Mouse (Mus musculus) forebrain, postnatal 0 days (tissue): ENCODE measurements at regions not wholly inside any gene's neighbourhood (a gene's known extent, or its start where the extent isn't known, plus 50 kb on each side); places are given as distances from the start of the nearest gene placed in this dataset.

Experiments used
- ATAC-seq: fragments of 200-750 bp; cut with Nextera tagmentation; 2 replicates; pipeline ENCODE4 v1.8.0; 2017; ENCODE audit warnings: mild to moderate bottlenecking, moderate library complexity
- DNase-seq: peaks from one replicate; pipeline ENCODE4 v3.0.0-alpha.2; 2015
- H3K27ac ChIP-seq: fragments of 300-500 bp; sonication (generic); 2 replicates; pipeline ENCODE4 v1.5.1; 2014; ENCODE audit warnings: low read depth, mild to moderate bottlenecking, antibody characterized with exemption, low read length, moderate library complexity, mixed read lengths
- H3K27me3 ChIP-seq: fragments of 300-500 bp; sonication (generic); 2 replicates; pipeline ENCODE4 v1.6.1; 2014; ENCODE audit warnings: mild to moderate bottlenecking, low read length, mixed read lengths; ENCODE audit not compliant: insufficient read depth
- H3K36me3 ChIP-seq: fragments of 300-500 bp; sonication (generic); 2 replicates; pipeline ENCODE4 v1.6.1; 2014; ENCODE audit warnings: mild to moderate bottlenecking, moderate library complexity; ENCODE audit not compliant: insufficient read depth
- H3K4me1 ChIP-seq: fragments of 300-500 bp; sonication (generic); 2 replicates; pipeline ENCODE4 v1.6.1; 2014; ENCODE audit warnings: antibody characterized with exemption; ENCODE audit not compliant: insufficient read depth
- H3K4me2 ChIP-seq: fragments of 300-500 bp; sonication (generic); 2 replicates; pipeline ENCODE4 v1.6.1; 2014; ENCODE audit warnings: low read depth, mild to moderate bottlenecking, moderate library complexity
- H3K4me3 ChIP-seq: fragments of 300-500 bp; sonication (generic); 2 replicates; pipeline ENCODE4 v1.5.1; 2014; ENCODE audit warnings: low read depth, low read length, mixed read lengths
- H3K9ac ChIP-seq: fragments of 300-500 bp; sonication (generic); 2 replicates; pipeline ENCODE4 v1.6.1; 2014; ENCODE audit warnings: mild to moderate bottlenecking
- H3K9me3 ChIP-seq: fragments of 300-500 bp; sonication (generic); 2 replicates; pipeline ENCODE4 v1.6.1; 2016; ENCODE audit warnings: low read length
- CTCF ChIP-seq: sonication (generic); IDR thresholded peaks from 2 replicates; pipeline ENCODE4 v1.5.1; 2016; ENCODE audit warnings: antibody characterized with exemption, control low read depth, low read depth
- WGBS: fragments of 180-500 bp; shearing (Covaris S2); extraction: QIAGEN DNeasy Blood & Tissue Kit; methylation state at CpG from one replicate; pipeline ENCODE4 v1.1.7; 2014; 5-methylcytosine and 5-hydroxymethylcytosine counted together

DNA sequence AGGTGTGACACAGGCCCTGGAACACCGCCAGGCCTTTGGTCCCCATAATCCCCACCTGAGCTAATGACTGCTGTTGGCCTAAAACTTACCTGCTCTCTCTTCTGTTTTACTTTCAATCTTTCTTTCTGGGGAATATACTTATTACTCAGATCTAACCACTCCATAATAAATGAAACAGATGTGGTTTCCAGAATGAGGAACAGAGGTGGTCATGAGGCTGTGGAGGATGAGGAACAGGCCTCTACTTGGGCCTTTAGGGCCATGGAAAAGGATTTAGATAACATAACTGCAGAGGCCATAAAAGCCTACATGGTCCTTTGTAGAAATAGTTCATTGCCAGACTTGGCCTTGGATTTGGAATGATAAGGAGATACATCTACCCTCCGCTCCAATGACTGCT lies 74.1 kb downstream of the B3gnt5 start:
- TF ChIP-seq CTCF = no peak
- DNase-seq (no peak), ATAC-seq (no peak)
- no peaks in the 10 kb centered on the region for H3K36me3 ChIP-seq
- H3K4me2 ChIP-seq = no peak overlapping the region
- no peaks in the 10 kb centered on the region for H3K9me3 ChIP-seq
- no peaks in the 10 kb centered on the region for H3K27me3 ChIP-seq
- H3K4me3 ChIP-seq = no peak overlapping the region
- no peaks in the 10 kb centered on the region for H3K4me1 ChIP-seq
- no peak overlapping the region for H3K9ac ChIP-seq
- WGBS = 95% methylated on average over 2 of the region's 2 CpGs
- no peak overlapping the region for H3K27ac ChIP-seq

DNA sequence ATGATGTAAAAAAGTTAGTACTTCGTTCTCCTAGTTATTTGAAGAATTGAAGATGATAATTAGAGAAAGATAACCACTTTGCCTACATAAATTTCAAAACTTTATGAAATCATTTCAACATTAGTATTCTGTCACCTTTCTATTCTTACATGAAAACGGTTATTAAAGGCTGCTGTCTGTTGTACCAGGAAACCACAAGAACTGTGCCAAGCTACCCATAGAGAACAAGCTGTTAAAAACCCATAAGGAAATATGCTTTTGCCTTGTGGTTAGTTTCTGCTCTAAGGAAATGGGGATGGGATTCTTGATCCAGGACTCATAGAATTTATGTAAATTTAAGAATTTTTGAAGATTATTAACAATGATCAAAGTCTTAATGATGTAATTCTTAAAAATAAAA lies 74.7 kb downstream of the B3gnt5 start:
- no peak for DNase-seq
- 83% methylated on average over 2 of the region's 2 CpGs for WGBS

DNA sequence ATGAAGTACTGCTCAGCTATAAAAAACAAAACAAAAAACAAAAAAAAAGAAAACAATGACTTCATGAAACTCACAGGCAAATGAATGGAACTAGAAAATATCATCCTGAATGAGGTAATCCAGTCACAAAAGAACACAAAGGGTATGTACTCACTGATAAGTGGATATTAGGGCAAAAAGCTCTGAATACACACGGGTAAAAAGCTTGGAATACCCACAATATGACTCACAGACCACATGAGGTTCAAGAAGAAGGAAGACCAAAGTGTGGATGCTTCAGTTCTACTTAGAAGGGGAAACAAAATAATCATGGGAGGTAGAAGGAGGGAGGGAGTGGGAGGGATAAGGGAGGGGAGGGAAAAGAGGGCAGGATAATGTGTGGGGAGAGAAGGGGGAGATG lies 79.8 kb downstream of the B3gnt5 start:
- ATAC-seq (no peak), DNase-seq (no peak)
- no peaks in the 10 kb centered on the region for H3K4me1 ChIP-seq
- H3K36me3 ChIP-seq = no peaks in the 10 kb centered on the region
- no peak for TF ChIP-seq CTCF
- H3K4me2 ChIP-seq = no peak overlapping the region
- H3K9me3 ChIP-seq = no peaks in the 10 kb centered on the region
- no peak overlapping the region for H3K27ac ChIP-seq
- WGBS = 23% methylated on average over 1 of the region's 1 CpGs
- H3K9ac ChIP-seq = no peak overlapping the region
- H3K4me3 ChIP-seq = no peak overlapping the region
- no peaks in the 10 kb centered on the region for H3K27me3 ChIP-seq

More for the DNA sequence above, 74.7 kb downstream of the B3gnt5 start:
- Histone ChIP-seq H3K9ac (no peak overlapping the region), H3K4me3 (no peak overlapping the region), H3K4me2 (no peak overlapping the region), H3K27ac (no peak overlapping the region), H3K9me3 (no peaks in the 10 kb centered on the region), H3K27me3 (no peaks in the 10 kb centered on the region), H3K36me3 (no peaks in the 10 kb centered on the region), H3K4me1 (no peaks in the 10 kb centered on the region)
- TF ChIP-seq CTCF = no peak
- ATAC-seq = no peak

DNA sequence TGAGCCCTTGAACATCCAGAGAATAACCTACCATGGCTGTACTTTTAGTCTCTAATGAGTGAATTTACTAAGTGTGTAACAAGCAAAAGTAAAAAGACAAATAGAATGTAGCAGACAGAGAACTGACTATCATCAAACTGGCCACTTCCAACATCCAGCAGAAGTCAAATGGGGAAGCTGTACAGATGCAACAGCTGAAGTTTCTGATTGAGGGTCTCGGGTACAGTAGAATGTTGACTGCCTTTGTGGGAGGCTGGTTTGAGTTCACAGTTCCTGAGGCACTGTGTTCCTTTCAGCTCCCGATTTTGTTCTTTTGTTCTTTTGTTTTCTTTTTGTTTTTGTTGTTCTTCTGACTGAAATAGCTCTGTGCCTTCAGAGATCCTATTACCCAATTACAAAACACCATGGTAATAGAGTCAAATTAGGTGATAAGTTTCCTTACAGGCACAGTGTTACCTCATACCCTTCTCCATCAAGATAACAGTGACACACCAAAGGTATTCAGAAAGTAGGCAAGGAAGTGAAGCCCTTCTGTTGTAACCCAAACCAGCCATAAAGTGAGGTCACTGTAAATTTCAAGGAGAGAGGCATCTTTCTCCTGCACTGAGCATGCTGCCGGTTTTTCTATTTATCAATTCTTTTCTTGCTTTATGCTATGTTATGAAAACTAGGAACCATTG lies 82.5 kb downstream of the B3gnt5 start:
- no peak for ATAC-seq
- no peaks in the 10 kb centered on the region for H3K9me3 ChIP-seq
- no peak for DNase-seq
- H3K4me1 ChIP-seq = no peaks in the 10 kb centered on the region
- H3K4me2 ChIP-seq = no peak overlapping the region
- WGBS = 40% methylated on average over 3 of the region's 3 CpGs
- H3K4me3 ChIP-seq = no peak overlapping the region
- no peak for TF ChIP-seq CTCF
- no peaks in the 10 kb centered on the region for H3K36me3 ChIP-seq
- H3K9ac ChIP-seq = no peak overlapping the region
- no peak overlapping the region for H3K27ac ChIP-seq
- H3K27me3 ChIP-seq = no peaks in the 10 kb centered on the region

DNA sequence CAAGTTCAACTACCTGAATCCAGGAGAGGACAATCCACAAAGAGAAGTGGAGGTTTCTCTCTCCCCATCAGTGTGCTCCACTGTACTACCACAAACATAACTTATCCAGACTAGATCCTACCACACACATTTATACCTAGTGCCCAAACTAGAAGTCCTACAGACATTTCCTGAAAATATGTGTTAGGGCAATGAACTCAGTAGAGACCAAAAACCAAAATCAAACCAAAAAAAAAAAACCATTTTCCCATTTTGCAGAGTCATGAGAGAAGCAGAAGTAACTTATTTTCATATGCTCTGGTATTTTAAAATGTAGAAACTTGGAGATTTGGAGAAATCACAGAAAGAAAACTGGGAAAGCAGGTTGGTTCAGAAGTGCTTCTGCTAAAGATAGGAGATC lies 83.7 kb downstream of the B3gnt5 start:
- H3K9ac ChIP-seq = no peak overlapping the region
- DNase-seq (no peak), ATAC-seq (no peak)
- H3K4me1 ChIP-seq = no peaks in the 10 kb centered on the region
- H3K9me3 ChIP-seq = no peaks in the 10 kb centered on the region
- H3K4me3 ChIP-seq = no peak overlapping the region
- no peak overlapping the region for H3K4me2 ChIP-seq
- no peaks in the 10 kb centered on the region for H3K27me3 ChIP-seq
- H3K36me3 ChIP-seq = no peaks in the 10 kb centered on the region
- H3K27ac ChIP-seq = no peak overlapping the region
- TF ChIP-seq CTCF = no peak

DNA sequence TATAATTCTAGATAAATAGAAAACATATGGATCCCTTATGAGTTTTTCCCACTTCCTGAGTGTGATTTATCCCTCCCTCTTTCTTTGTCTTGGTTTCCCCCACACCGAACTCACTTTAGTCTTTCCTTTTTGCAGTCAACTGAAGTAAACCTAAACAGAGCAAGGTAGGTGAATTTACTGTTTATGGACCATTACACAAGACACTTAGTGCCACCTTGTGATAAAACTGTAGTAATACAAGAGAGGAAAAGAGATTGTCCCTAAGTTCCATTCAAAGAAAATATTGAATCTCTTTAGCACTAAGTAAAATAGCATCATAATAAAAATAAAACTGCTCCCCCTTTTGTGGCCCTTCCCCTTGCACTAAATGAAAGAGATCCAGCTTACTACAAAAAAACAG lies 88.4 kb downstream of the B3gnt5 start:
- no peaks in the 10 kb centered on the region for H3K4me1 ChIP-seq
- peak; percentile 69 for TF ChIP-seq CTCF
- no peak overlapping the region for H3K27ac ChIP-seq
- H3K9ac ChIP-seq = no peak overlapping the region
- no peak overlapping the region for H3K4me2 ChIP-seq
- no peaks in the 10 kb centered on the region for H3K36me3 ChIP-seq
- H3K9me3 ChIP-seq = no peaks in the 10 kb centered on the region
- no peak overlapping the region for H3K4me3 ChIP-seq
- H3K27me3 ChIP-seq = no peaks in the 10 kb centered on the region
- ATAC-seq (no peak; the same call in 1 of the 2 replicates), DNase-seq (peak; percentile 24)
- WGBS = 36% methylated on average over 1 of the region's 1 CpGs

DNA sequence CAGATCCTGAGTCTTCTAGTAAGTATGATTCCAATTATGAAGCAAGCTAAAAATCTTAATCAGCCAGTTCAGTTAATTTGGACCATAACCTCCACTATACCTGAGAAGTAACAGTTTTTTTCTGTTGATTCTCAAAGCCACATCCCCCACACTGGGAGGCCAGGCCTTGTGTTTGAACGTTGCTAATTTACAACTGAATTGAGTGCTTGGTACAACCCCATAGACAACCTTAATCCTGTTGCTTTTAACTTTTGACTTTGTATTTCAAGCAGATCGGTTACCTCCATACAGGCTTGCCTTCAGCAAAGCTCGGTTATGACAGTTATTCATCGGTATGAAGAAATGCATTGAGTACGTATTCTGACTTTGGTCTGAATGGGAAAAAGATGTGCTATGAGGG lies 105.3 kb downstream of the B3gnt5 start:
- Histone ChIP-seq H3K27me3 (no peaks in the 10 kb centered on the region), H3K27ac (no peak overlapping the region), H3K9ac (no peak overlapping the region), H3K4me1 (no peaks in the 10 kb centered on the region), H3K36me3 (no peaks in the 10 kb centered on the region), H3K4me3 (no peak overlapping the region), H3K4me2 (no peak overlapping the region), H3K9me3 (no peaks in the 10 kb centered on the region)
- no peak for TF ChIP-seq CTCF
- no peak for DNase-seq
- ATAC-seq = no peak
- WGBS = 79% methylated on average over 5 of the region's 5 CpGs

DNA sequence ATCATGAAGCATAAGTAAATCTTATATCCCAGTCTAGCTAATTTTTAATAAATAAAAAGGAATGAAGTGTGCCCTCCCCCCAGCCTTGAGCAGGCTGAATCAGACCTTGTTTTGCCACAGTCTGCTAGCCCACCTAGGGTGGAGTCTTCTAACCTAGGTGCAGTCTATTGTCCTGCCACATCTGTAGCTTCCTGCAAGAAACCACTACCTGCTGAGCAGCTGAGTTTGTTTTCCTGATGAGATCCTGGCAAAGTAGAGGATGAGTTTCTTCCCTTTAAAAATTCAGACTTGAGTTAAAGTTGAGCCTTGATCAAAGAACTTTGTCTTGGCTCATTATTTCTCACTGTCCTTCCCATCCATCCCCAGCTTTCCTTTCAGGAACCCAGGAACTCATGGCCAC lies 105.9 kb downstream of the B3gnt5 start:
- H3K4me1 ChIP-seq = no peaks in the 10 kb centered on the region
- no peak for ATAC-seq
- no peaks in the 10 kb centered on the region for H3K36me3 ChIP-seq
- H3K27ac ChIP-seq = no peak overlapping the region
- H3K4me2 ChIP-seq = no peak overlapping the region
- no peaks in the 10 kb centered on the region for H3K27me3 ChIP-seq
- H3K4me3 ChIP-seq = no peak overlapping the region
- no peak for TF ChIP-seq CTCF
- no peaks in the 10 kb centered on the region for H3K9me3 ChIP-seq
- no peak overlapping the region for H3K9ac ChIP-seq
- DNase-seq = no peak
